Mouse (Mus musculus) bone marrow macrophage, adult 2 months (primary cell): ENCODE measurements around the gene Olfr1477.

Experiments
- CTCF ChIP-seq: IDR thresholded peaks from 2 replicates; pipeline ENCODE4 v1.5.1; 2012; ENCODE audit warnings: low read depth, mild to moderate bottlenecking, low read length, moderate library complexity
- POLR2A ChIP-seq: IDR thresholded peaks from 2 replicates; pipeline ENCODE4 v1.6.1; 2012; ENCODE audit warnings: mild to moderate bottlenecking, low read depth, low read length, borderline replicate concordance

GRCm38 (mm10) chr19:13500246-13500645 is at the start of gene Olfr1477:
- TF ChIP-seq POLR2A (no peak), CTCF (no peak)
